Mouse (Mus musculus) 416B (cell line): ENCODE measurements around the gene Pard3b.
A peak's percentile ranks its signal among the peaks of the same experiment; 100 is the strongest.

Source experiments
- DNase-seq: peaks from one replicate; pipeline ENCODE4 v3.0.0; 2011; ENCODE audit warnings: low read depth

Pard3b gene

DNA sequence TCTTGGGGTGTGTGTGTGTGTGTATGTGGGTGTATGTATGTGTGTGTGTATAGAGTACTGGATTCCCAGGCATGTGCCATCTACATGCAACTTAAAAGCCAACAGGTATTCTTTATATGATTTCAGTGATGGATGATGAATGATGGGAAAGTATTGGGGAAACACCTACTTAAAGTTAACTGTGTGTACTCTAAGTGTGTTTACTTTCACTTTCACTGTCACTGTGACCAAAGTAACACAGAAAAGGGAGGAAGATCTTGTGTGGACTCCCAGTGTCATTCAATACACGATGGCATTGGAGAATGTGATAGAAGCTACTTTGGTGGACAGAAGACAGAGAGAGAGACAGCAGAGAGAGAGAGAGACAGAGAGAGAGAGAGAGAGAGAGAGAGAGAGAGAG, 613.8 kb downstream of the Pard3b start:
- no peak for DNase-seq

DNA sequence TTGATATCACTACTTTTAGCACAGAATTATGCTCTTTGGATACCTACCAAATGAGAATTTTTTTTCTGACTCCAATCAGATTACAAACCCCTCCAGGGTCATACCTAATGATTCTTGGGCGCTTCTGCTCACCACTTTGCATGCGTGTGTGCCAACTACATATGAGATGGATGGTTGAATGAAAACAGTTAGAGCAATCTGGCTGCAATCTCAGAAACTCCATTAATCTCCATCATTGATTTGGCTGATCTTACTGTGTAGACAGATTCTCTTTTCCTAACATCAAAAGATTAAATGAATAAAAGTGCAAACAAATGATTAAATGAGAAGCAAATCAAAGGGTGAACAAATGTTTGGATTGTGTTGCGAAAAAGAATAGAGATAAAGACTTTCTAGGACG, 615.7 kb downstream of the Pard3b start:
- DNase-seq = no peak

DNA sequence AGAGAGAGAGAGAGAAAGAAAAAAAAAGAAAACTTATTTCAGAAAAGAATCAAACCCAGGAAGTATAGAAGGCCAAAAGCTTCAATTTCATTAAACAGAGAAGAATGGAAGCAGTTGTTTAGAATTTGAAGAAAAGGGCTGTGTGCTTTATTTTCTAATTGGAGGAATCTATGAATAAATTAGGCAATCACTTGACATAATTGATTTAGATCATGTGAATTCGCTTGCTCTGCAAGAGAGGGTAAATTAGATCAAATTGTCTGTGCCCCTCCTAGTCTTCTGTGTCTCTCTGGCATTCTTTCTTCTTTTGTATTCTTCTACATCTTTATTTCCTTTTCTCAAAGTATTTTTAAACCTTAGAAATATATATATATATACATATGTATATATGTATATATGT, 616.3 kb downstream of the Pard3b start:
- DNase-seq = no peak

DNA sequence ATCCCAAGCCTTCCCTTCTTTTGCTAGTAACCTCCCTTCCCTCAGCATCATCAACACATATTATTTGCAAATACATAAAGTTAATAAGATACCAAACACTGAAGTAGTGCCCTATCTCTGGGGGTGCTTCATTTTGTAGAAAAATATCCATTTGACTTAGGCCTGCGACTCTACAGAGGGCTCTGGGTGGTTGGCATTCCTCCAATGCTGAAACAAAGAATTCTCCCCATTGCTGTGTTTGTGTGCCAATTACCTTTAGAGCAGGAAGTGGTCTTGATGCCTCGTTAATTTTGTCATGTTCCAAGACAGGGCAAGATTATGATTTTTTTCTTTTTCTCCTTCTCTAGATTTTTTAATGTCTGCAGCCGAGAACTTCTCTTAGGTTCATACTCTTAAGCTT, 637.8 kb downstream of the Pard3b start:
- DNase-seq = no peak

DNA sequence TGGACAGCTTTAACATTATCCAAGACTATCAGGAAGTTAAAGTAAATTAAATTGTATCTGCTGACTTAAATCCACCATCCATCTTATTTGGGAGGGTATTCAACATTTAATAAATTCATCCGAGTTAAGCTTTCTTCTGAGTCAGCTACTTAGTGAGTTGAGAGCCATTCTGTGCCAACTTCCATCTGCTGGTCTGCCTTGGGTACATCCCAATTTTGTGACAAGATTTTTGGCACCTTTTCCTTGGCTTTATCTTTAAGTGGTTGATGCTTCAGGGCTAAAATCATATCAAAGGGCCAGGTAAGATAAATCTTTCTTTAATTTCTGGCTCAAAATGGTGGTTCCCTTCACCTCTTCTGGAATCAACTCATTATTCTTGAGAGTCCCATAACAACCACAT, 640.0 kb downstream of the Pard3b start:
- no peak for DNase-seq

DNA sequence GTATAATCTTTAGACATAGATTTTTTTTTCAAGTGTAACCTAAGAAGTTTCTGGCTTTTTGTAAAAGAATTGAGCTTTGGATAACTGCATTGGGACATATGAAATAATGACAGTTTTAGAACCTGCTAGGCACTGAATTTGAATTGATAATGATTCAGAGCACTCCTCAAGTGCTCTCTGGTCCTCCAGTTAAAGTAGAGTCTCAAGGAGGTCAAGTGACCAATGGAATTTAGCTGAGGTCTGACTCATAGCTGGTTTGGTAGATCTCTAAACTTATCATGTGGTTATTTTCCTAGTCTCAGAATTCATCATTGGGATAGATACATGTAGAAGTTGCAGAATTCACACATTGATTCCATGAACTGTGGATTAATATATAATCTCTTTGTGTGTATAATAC, 642.0 kb downstream of the Pard3b start:
- no peak for DNase-seq

DNA sequence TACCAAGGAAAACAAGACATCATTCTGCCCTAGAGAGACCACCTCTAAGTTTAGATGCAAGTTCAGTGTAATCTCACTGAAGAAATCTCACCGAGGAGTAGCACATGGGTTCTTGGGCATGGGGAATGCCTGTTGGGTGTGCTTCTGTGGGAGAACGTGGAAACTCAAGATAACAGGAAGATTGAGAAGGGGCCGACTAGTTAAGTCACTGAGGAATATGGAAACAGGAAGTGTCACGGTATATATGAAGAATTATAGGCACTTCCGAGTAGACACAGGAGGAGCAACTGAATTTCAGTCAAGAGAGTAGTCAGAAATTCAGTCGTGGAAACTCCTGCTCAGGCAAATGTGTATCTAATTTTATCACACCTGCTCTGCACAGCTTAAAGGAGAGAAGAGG, 644.2 kb downstream of the Pard3b start:
- DNase-seq = no peak

DNA sequence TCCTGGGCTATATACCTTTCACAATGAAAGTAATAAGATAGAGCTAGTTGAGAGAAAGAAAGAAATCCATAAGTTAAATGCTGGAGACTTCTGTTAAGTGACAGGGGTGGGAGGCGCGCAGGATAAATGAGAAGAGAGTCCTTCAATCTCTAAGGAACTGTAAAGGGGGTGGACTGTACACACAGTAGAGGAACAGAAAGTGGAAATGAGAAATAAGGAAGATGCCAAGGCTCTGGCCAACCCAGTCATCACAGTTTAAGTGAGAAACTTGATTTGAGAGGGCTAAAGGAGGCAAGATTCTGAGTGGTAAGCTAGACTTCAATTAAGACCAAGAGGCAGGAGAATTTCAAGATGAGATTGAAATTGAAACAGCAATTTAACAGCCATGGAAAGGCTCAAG, 645.0 kb downstream of the Pard3b start:
- no peak for DNase-seq

DNA sequence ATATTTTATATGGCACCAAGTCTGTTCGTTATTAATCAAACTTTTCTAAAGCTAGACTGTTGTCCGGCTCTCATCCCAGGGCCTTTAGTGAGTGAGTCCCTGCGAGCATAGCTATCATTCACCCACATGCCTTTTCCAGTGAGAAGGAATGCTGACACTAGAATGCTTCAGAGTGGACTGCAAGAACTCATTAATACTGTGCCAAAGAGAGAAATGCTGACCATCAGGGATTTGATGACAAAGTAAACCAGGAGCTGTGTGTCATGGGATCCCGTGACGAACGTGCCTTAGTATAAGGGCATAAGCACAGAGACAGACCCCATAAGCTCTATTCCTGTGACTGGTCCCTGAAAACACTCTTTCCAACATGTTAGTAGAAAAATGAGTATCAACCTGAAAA, 670.8 kb downstream of the Pard3b start:
- no peak for DNase-seq

DNA sequence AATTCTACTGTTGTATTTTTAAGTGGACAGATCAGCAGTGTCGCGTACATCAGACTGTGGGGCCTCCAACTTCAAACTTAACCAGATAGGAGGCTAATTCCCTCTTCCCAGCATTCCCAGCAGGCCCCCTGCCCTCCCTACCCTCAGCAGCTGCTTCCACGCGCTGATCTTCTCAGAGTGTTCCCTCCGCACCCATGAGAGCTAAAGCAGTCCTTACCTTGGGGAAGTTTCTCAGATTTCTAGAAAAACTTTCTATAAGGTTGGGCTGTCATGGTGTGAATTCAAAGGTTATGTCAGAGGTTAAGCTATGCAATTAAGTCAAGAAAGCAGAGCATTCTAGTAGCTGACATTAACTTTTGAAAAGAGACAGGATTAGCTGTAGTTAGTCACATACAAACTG, 686.6 kb downstream of the Pard3b start:
- DNase-seq = no peak

DNA sequence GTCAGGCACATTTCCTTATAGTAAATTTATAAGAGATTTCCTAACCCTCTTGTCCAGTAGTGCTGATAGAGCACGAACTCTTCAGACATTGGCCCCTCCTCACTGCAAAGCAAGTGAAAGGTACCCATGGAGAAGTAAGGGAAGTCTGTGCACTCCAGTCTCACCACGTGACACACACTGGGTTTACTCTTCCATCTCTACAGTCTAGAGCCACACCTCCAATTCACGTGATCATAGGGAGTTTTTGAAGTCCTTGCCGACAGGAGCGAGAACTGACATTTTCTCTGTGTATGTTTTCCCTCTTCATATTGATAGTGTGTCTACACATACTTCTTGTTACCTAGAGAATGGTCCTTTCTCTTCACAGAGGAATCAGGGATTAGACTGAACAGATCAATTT, 689.1 kb downstream of the Pard3b start:
- DNase-seq = no peak

DNA sequence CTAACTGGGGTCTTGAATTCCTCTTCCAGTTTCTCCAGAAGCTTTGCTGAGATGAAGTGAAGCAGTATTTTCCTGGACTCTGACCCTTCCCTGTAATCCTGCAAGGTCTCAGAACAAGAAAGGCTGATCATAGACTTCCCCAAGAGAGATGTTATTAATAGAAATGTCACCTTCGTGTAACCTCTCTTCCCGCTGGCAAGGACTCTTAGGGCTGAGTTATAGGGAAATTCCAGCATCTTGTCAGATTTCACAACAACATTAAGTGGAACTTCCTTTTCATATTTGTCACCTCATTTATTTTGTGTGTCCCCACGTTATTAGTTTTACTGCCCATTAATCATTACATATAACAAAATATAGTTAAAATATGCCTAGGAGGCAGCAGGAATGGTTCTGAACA, 690.2 kb downstream of the Pard3b start:
- no peak for DNase-seq

DNA sequence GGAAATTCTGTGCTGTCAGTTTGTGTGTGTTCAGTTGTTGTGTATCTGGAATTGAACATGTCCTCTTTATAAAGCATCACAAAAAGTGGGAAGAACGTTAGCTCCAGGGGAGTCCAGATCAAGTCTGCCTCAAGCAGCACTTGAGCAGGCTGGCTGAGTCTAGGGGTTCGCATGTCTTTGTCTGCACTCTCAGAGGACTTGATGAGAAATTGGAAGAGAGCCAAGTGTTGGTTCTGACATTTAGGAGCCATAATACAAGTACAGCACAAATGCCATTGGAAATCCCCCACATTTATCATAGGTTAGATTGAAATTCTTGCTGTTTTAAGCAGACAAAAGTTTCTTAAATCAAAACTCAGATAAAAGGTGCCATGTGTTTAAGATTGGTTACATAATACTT, 694.4 kb downstream of the Pard3b start:
- DNase-seq = no peak

DNA sequence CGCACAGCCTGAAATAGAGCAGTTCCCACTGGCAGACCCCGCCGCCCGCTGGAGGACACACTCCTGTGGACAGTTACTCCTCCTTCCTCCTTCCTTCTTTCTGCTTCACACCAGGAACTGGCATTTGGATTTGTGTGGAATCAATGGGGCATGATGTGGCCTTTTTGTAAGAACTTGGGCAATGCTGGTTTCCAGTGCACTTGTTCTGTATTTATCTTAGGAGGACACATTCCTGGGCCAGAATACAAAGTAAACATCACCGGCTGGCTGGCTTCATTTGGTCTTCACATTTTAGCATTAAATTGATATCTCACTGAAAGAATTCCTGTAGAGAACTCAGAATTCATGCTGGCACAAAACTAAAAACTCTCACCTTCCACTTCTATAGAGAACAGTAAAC, 695.6 kb downstream of the Pard3b start:
- no peak for DNase-seq

DNA sequence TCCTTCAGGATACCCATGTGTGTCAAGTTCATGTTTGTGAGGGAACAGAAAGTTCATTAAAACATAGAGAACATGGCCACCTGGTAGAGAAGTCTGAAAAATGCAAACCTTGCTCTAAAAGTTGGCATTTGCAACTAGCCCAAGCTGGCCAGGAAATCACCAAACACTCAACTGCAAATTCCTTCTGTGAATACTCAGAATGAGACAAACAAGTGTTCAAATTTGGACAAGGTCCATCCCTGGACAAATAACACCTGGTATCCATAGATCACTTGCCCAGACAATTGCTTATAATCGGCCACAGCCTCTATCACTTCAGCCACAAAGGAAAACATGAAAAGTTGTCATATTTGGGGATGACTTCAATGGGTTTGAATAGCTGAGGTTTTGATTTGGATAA, 701.6 kb downstream of the Pard3b start:
- no peak for DNase-seq

DNA sequence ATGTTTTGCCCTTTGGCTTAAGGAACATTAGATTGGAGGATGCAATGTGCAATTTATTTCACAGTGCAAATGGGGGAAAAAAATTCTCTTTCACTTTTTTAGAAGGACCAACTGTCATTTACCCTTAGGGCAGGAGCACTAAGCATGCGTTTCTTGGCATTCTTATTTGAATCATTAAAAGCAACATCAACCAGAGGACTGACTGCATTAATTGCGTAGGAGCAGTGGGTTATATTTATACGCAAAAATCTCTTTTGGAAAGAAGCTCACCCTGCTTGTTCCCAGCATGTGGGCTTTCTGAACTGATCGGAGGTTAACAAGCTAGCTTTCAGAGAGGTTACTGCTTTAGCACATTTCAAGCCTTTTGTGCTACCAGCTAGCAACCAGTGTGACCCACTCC, 705.7 kb downstream of the Pard3b start:
- DNase-seq = no peak

DNA sequence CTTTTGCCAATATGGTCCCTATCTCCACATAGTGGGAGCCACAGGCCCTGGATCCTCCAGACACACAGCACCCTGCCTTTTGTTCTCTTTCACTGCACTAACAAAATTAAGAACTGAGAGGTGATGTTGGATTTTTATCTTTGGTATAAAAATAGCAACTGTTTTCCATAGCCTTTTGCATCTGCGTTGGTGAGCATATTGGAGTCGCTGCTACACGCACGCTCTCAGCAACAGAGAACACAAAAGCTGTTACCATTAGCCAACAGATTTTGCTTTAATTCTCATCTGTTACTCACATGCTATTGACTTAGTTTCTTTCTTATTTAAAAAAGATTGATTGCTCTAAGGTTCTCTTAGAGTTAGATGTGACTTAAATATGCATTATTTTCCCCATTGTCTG, 709.7 kb downstream of the Pard3b start:
- DNase-seq = no peak

DNA sequence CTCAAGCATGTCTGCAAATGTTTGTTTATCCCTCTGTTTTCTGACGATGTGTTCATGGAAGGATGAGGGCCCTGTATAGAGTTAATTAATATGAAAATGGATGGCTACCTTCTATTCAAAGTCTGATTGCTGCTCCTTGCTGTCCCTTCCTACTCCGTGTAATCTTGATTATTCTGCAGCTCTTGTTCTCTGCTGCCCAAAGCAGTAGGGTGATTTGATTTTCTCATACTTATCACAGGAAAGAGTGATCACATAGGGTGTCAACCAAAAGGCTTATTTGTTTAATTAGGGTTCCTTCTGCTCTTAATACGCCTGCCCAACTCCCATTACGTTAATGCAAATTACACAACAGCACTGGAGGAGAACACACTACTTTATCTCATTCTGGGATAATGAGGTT, 716.9 kb downstream of the Pard3b start:
- no peak for DNase-seq

DNA sequence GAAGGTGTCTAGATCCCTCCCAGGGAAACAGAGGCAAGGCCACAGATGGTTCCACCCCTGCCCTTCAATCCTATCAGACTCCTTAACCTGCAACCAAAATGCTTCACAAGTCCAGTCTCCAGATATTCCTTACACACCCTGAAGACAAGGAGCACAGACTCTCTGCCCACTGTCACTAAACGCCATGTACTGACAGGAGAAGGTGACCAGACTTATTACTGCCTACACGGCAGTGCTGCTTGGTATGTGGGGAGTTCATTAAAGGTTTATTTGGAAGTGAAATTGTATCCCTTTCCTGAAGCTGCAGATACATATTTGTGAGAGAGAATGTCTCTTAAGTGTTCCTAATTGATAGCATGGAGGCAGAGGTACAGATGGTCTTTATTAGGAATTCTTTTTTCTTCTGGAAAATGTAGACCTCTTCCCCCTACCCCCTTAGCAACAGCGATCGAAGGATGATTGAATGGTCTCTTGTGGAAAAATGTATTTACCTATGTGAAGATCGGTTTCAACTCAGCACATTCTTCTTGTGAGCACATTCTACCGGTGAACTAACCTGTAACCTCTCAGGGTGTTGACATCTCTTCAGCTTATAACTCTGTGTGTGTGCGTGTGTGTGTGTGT, 735.9 kb downstream of the Pard3b start:
- DNase-seq = no peak

DNA sequence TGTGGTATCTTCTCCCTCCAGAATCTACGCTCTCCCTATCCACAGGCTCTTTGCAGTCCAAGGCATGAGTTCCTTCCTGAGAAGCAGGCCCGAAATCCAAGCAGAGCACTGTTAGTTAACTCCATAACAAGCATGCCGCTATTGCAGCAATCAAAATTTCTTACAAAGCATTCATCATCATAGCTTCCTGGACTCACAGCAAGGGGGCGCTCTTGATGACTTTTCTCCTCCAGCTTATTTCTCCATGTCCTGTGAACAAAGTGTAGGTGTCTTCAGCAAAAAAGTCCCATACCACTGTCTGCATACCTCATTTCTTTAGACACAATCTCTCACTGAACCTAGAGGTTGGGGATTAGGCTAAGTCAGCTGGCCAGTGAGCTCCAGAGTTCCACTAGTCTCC, 739.7 kb downstream of the Pard3b start:
- no peak for DNase-seq

DNA sequence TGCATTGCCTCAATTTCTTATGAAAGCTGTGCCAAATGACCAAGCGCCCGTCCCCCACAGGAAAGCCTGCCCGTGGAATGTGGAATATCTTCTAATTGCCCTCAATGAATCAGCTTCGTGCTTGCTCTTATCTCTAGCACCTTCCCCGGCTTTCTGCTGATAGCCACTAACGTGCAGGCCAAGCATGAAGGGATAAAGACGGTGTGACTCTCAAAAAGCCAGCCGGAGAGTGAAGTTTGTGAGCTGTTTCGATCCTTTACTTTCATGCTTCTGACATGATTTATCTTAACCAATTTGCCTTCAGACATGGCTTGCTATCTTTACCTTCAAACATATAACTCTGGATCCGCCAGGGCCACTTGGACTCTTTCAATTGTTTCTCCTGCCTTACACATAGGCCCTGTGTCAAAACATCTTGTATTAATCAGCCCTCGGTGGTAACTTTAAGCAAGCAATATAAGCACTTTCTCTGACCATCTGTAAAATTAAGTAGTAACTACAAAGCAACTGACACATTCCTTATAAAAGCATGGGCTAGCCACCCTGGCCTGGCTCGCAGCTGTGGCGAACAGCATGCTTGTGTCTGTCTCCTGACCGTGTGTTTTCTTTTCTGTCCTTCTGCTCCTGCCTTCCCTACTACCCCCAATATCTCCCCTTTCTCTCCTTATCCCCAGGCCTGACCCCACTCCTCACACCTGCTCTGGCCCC, 744.3 kb downstream of the Pard3b start:
- DNase-seq = no peak

DNA sequence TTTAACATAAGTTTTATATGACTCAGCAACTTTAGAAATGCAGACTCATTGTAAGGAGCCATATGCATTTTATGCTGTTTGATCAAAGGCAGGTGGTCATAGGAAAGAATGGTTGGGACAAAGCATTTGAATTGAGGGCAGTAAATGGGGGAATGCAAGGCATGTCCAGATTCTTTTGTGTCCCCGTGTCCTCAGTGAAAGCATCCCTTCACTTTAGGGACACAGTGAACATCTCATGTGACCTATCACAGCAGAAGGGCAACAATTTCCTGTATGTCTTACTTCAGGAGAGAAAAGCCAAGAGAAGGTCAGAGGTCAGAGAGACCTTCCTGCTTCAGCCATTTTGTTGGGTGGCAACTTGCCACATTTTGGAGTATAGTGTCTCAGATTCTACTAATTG, 745.6 kb downstream of the Pard3b start:
- no peak for DNase-seq

DNA sequence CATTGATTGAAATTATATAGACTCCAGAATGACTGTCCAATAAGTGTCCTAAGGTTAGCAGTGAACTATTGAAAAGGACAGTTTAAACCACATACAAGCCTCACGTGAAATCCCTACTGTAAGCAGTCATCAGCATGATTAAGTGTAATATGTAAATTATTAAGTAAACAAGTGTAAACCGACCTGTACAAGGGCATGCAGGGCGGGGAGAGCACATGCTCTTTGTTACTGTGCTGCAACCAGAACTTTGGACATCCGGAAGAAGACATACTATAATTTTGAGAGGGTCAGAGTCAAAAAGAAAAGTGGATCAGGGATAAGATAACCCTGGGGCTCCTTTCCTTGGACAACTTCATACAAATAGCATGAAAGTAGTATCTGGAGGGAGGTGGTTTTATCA, 749.4 kb downstream of the Pard3b start:
- no peak for DNase-seq

DNA sequence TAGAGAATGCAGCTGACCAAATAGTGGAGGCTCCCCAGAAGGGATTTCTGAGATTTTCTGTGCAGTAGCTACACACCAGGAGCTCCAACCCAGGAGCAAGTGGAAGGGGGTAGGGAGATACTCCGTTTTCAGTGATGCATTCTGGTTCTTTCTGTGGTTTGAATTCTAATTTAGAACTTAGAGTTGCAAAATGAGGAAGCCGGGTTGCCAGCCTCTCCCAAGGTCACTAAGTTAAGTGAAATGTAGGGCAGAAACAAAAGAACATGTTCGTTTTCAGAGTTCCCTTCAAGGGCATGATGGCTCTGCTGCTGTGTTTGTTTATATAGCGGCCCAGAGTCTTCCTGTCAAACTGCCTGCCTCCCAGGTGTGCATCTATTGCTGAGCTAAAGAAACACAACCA, 754.2 kb downstream of the Pard3b start:
- DNase-seq = peak; percentile 0
